Mouse (Mus musculus) CH12.LX (cell line): ENCODE measurements around the gene Dda1. TPM values are rescaled to one million over a fixed set of nuclear protein-coding genes. Genes with fewer than 3 reads are reported as not detected.

Experiments
- DNase-seq: peaks from one replicate; pipeline ENCODE4 v3.0.0-alpha.2; 2013; ENCODE audit errors: extremely low read depth
- H3K27ac ChIP-seq: 2 replicates; pipeline ENCODE4 v1.5.1; 2012; ENCODE audit warnings: low read depth, mild to moderate bottlenecking, control low read depth, moderate library complexity; ENCODE audit not compliant: insufficient read depth
- H3K27me3 ChIP-seq: replicated peaks from 2 replicates; pipeline ENCODE3; 2012; ENCODE audit warnings: inconsistent platforms
- H3K36me3 ChIP-seq, 2 experiments: replicated peaks in 1 of 2; 2 replicates each; pipeline versions ENCODE3 to v1.6.1; 2012; ENCODE audit warnings: inconsistent platforms in 1 of 2, low read length in 1 of 2, mild to moderate bottlenecking in 1 of 2, mixed read lengths in 1 of 2, moderate library complexity in 1 of 2; ENCODE audit not compliant: control insufficient read depth in 1 of 2, insufficient read depth in 1 of 2
- H3K4me1 ChIP-seq, 2 experiments: 2 replicates each; pipeline ENCODE4 v1.6.1; 2012; ENCODE audit warnings: inconsistent platforms in 1 of 2, moderate library complexity in 1 of 2; ENCODE audit not compliant: insufficient read depth in 2 of 2, control insufficient read depth in 1 of 2
- H3K4me2 ChIP-seq: 2 replicates; pipeline ENCODE4 v1.6.1; 2012; ENCODE audit warnings: low read depth, mild to moderate bottlenecking, control low read depth; ENCODE audit not compliant: poor library complexity, insufficient read depth, severe bottlenecking
- H3K4me3 ChIP-seq, 3 experiments: fragments of 150-350 bp in 1 of 3; sonication (generic) in 1 of 3; replicated peaks in 1 of 3; 2 replicates each; pipeline versions ENCODE3 to v1.5.1; 2011 to 2012; ENCODE audit warnings: low read depth in 2 of 3, low read length in 2 of 3, mild to moderate bottlenecking in 2 of 3, moderate library complexity in 2 of 3, control low read depth in 1 of 3, improper control_type of control experiment in 1 of 3, inconsistent platforms in 1 of 3, mixed read lengths in 1 of 3; ENCODE audit not compliant: poor library complexity in 1 of 3
- H3K79me2 ChIP-seq: replicated peaks from 2 replicates; pipeline ENCODE4 v1.6.1; 2012; ENCODE audit warnings: mild to moderate bottlenecking, moderate library complexity; ENCODE audit not compliant: control insufficient read depth, poor library complexity, insufficient read depth, severe bottlenecking; ENCODE audit errors: extremely low read depth
- H3K9ac ChIP-seq: 2 replicates; pipeline ENCODE4 v1.6.1; 2012; ENCODE audit warnings: low read depth, mild to moderate bottlenecking, control low read depth, moderate library complexity; ENCODE audit not compliant: insufficient read depth
- H3K9me3 ChIP-seq: replicated peaks from 2 replicates; pipeline ENCODE3; 2012; ENCODE audit warnings: low read length, inconsistent platforms, mixed read lengths
- CHD1 ChIP-seq: IDR thresholded peaks from 2 replicates; pipeline ENCODE4 v1.6.1; 2012; ENCODE audit warnings: low read depth, low read length, improper control_type of control experiment, inconsistent platforms
- GABPA ChIP-seq: IDR thresholded peaks from 2 replicates; pipeline ENCODE4 v1.6.1; 2012; ENCODE audit warnings: low read depth, low read length, improper control_type of control experiment, inconsistent platforms; ENCODE audit not compliant: insufficient replicate concordance
- IRF4 ChIP-seq: IDR thresholded peaks from 2 replicates; pipeline ENCODE4 v1.6.1; 2014; ENCODE audit warnings: low read depth, mild to moderate bottlenecking, inconsistent platforms, low read length, improper control_type of control experiment
- JUND ChIP-seq: conservative IDR thresholded peaks from 2 replicates; pipeline ENCODE4 v1.6.1; 2011; ENCODE audit warnings: low read depth, low read length, improper control_type of control experiment
- KAT2A ChIP-seq: IDR thresholded peaks from 2 replicates; pipeline ENCODE4 v1.6.1; 2012; ENCODE audit warnings: low read length, improper control_type of control experiment, inconsistent platforms; ENCODE audit not compliant: insufficient replicate concordance
- MAX ChIP-seq: IDR thresholded peaks from 2 replicates; pipeline ENCODE4 v1.6.1; 2011; ENCODE audit warnings: low read length, improper control_type of control experiment
- MAZ ChIP-seq: IDR thresholded peaks from 2 replicates; pipeline ENCODE4 v1.6.1; 2012; ENCODE audit warnings: low read depth, mild to moderate bottlenecking, inconsistent platforms, low read length, improper control_type of control experiment, moderate library complexity
- MYC ChIP-seq: IDR thresholded peaks from 2 replicates; pipeline ENCODE4 v1.6.1; 2011; ENCODE audit warnings: low read depth, mild to moderate bottlenecking, improper control_type of control experiment, low read length
- NELFE ChIP-seq: IDR thresholded peaks from 2 replicates; pipeline ENCODE4 v1.6.1; 2011; ENCODE audit warnings: low read depth, low read length, improper control_type of control experiment
- PAX5 ChIP-seq: IDR thresholded peaks from 2 replicates; pipeline ENCODE4 v1.6.1; 2012; ENCODE audit warnings: low read length, inconsistent platforms, mixed read lengths
- POLR2AphosphoS2 ChIP-seq: IDR thresholded peaks from 2 replicates; pipeline ENCODE4 v1.6.1; 2011; ENCODE audit warnings: low read depth, low read length, improper control_type of control experiment
- RCOR1 ChIP-seq: conservative IDR thresholded peaks from 2 replicates; pipeline ENCODE4 v1.6.1; 2012; ENCODE audit warnings: low read depth, mild to moderate bottlenecking, inconsistent platforms, low read length, improper control_type of control experiment
- SIN3A ChIP-seq: IDR thresholded peaks from 2 replicates; pipeline ENCODE4 v1.6.1; 2012; ENCODE audit warnings: low read length, improper control_type of control experiment, inconsistent platforms
- TCF12 ChIP-seq: IDR thresholded peaks from 2 replicates; pipeline ENCODE4 v1.6.1; 2014; ENCODE audit warnings: low read depth, mild to moderate bottlenecking, inconsistent platforms, low read length, improper control_type of control experiment
- USF2 ChIP-seq: conservative IDR thresholded peaks from 2 replicates; pipeline ENCODE4 v1.6.1; 2011; ENCODE audit warnings: low read depth, low read length, improper control_type of control experiment
- ZNF384 ChIP-seq: IDR thresholded peaks from 2 replicates; pipeline ENCODE4 v1.6.1; 2012; ENCODE audit warnings: low read depth, low read length, improper control_type of control experiment, inconsistent platforms
- dilution Hi-C: fragments of 300-500 bp; cut with MboI; formaldehyde crosslinking; loops from 2 replicates; pipeline ENCODE4 v1.14.3; 2020; ENCODE audit warnings: low sequenced_read_pairs; ENCODE audit not compliant: extremely low pct_unique_long_range_greater_than_20kb, extremely low pct_ligation_motif_present
- in situ Hi-C: fragments of 300-500 bp; cut with MboI; formaldehyde crosslinking; loops from 3 replicates; pipeline ENCODE4 v1.14.3; 2019; ENCODE audit warnings: low sequenced_read_pairs, low pct_ligation_motif_present, low pct_unique_long_range_greater_than_20kb, mixed read lengths
- polyA plus RNA-seq: library from polyadenylated mRNA; unstranded; fragments of >175 nt; gene quantifications from 2 replicates; pipeline ENCODE4 v1.2.1, GENCODE M21; 2012; ENCODE audit warnings: low read depth; ENCODE audit not compliant: insufficient read length
- total RNA-seq, 2 experiments: library from RNA; depleted of rRNA; stranded (reverse); fragments of 300-350 nt in 1 of 2; fragments of >200 nt in 1 of 2; gene quantifications; 2 replicates each; pipeline ENCODE4 v1.2.3; 2012 to 2014

Gene Dda1
- total and polyA plus RNA-seq, 3 experiments = 57.4 to 78.1 (median 59.3) TPM

DNA sequence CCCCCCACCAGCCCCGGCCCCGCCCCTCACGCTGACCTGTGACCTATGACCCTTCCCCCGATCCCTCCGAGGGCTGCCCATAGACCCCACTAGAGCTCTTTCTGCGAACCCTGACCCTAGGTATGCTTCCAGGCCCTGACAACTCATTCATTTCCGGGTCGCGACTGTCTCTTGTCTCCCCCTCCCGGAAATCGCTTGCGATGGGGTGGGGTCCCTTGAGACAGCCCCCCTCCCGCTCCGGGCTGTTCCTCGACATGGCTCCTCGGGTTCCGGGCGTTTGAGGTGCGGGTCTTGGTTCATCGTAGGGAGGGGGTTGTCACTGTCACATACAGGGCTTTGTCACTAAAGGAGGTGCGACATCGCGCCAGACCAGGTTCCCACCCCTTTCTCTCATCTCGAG lies 412 bp downstream of the Dda1 start (continued):
- TF ChIP-seq MAZ (peak; percentile 57), TCF12 (no peak), KAT2A (no peak), MAX (no peak), USF2 (no peak), ZNF384 (no peak), PAX5 (no peak)

DNA sequence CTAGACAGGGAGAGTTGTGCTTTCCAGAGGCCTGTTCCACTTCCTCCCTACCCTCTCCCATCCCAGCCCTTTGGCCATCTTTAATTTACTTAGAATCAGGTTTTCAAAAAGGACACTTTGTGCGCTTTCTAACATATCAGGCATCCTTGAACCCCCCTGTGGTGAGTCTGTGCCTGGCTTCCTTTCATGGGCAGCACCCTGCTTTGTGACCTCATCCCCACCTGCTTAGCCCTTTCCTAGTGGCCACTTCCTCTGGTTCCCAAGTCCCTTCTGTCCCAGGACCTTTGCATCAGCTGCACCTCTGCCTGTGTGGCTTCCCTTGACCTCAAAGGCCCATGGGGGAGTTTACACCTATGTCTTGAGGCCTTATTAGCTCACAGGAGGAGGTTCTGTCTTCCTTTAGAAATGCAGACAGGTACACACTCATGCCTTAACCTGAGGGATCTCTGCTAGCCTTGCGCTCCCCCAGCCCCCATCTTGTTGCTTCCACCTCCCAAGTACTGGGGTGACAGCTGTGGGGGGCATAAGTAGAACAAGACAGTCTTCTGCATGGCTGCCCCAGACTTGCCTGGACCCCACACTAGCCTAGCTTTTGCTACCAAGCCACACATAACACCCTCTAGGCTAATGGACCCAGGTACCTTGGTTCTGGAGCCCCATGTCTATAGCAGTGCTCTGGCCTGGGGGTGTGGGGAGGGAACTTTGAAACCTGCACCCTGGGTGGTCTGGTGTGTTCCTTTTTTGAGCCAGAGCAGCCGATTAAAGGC lies 1.3 kb downstream of the Dda1 start:
- Histone ChIP-seq H3K9ac (peak overlapping the region; percentile 89), H3K4me1 (peaks cover 9 to 29% of the 10 kb centered on the region in 2 experiments), H3K27me3 (no peaks in the 10 kb centered on the region), H3K36me3 (peaks cover 46 to 69% of the 10 kb centered on the region in 2 experiments), H3K27ac (no peak overlapping the region), H3K4me2 (peak overlapping the region; percentile 80), H3K4me3 (peak overlapping the region; percentile 73 to 81 (median 80)), H3K79me2 (peaks cover 26% of the 10 kb centered on the region)
- no peak for DNase-seq
- in situ Hi-C loops = no loop called here
- TF ChIP-seq IRF4 (no peak), SIN3A (no peak), KAT2A (no peak), ZNF384 (no peak), GABPA (no peak), CHD1 (no peak), MYC (no peak), JUND (no peak), RCOR1 (no peak), TCF12 (no peak), PAX5 (no peak)
- TF ChIP-seq, all 38 proteins: peak for 0
- no peaks in the 10 kb centered on the region for H3K9me3 ChIP-seq
- dilution Hi-C loops = no loop called here

DNA sequence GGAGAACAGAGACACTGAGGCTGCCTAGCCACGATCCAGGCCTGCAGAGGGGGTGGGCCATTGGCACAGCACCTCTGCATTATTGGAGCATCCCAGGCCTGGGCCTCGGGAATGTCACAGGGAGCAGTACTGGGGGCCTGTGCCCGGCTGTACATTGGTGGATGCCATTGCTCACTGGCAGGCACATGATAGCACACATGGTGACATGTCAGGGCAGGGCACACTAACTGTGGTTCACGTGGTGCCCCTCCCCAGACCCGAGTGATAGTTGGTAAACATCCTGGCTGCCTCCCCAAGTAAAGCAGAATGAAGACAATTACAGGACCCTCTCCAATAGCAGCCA lies 1.9 kb downstream of the Dda1 start:
- dilution Hi-C loops = no loop called here
- no peak overlapping the region for H3K9ac ChIP-seq
- no peak overlapping the region for H3K27ac ChIP-seq
- in situ Hi-C loops = no loop called here
- H3K9me3 ChIP-seq = no peaks in the 10 kb centered on the region
- no peak for DNase-seq
- H3K4me2 ChIP-seq = no peak overlapping the region
- TF ChIP-seq POLR2AphosphoS2 (no peak), NELFE (no peak)
- H3K4me1 ChIP-seq = peaks cover 11 to 24% of the 10 kb centered on the region in 2 experiments
- peaks cover 49 to 72% of the 10 kb centered on the region in 2 experiments for H3K36me3 ChIP-seq
- H3K4me3 ChIP-seq = no peak overlapping the region
- H3K27me3 ChIP-seq = no peaks in the 10 kb centered on the region
- peaks cover 26% of the 10 kb centered on the region for H3K79me2 ChIP-seq
